Mouse (Mus musculus): ENCODE results near the gene Acyp2. TPM values are rescaled to one million over a fixed set of nuclear protein-coding genes. Genes with fewer than 3 reads are reported as not detected.
"Not testable (repeated sequence)": the region's sequence is repeated elsewhere in the genome, so short reads cannot be mapped to it uniquely, and the experiment has no call there.

Gene Acyp2
- 10 to 100 TPM; 23.8 to 26.4 TPM for total RNA-seq (2021)

- intact Hi-C loops (cut with DNase I) = no loop called here
- peak; percentile 66 to 91 for DNase-seq (ENCODE audit: extremely low spot score in 1 of 2, low spot score in 2 of 2)
These were observed at the start of gene Acyp2 for GRCm38 (mm10) chr11:30649001-30649637. TSS of gene Acyp2 (minus strand) at chr11:30649587.

- no peak for DNase-seq (ENCODE audit: extremely low spot score in 1 of 2, low spot score in 2 of 2)
- intact Hi-C loops (cut with DNase I) = loop anchor here (10.0 kb wide), 1 partner anchor 65 kb away; no protein-coding TSS in a partner anchor
These were observed 40.0 kb upstream of the Acyp2 start for GRCm38 (mm10) chr11:30689421-30689820.

- intact Hi-C loops (cut with DNase I) = loop anchor here (2.0 to 5.0 kb wide), 2 partner anchors 123 to 981 kb away; no protein-coding TSS in a partner anchor
- DNase-seq (ENCODE audit: extremely low spot score in 1 of 2, low spot score in 2 of 2) = peak; percentile 32 to 62
These were observed 26.7 kb upstream of the Acyp2 start for GRCm38 (mm10) chr11:30676086-30676485.

GRCm38 (mm10) chr11:30672719-30673118 lies 23.3 kb upstream of the Acyp2 start:
- intact Hi-C loops (cut with DNase I) = no loop called here
- no peak for DNase-seq (ENCODE audit: extremely low spot score in 1 of 2, low spot score in 2 of 2)

- no peak for DNase-seq (ENCODE audit: extremely low spot score in 1 of 2, low spot score in 2 of 2)
- intact Hi-C loops (cut with DNase I) = no loop called here
These were observed 13.6 kb upstream of the Acyp2 start for GRCm38 (mm10) chr11:30663001-30663400.

- intact Hi-C loops (cut with DNase I) = no loop called here
- DNase-seq (ENCODE audit: extremely low spot score in 1 of 2, low spot score in 2 of 2) = no peak
These were observed 13.2 kb upstream of the Acyp2 start for GRCm38 (mm10) chr11:30662591-30662990.

- intact Hi-C loops (cut with DNase I) = loop anchor here (5.0 kb wide), 1 partner anchor 500 kb away; no protein-coding TSS in a partner anchor
- peak; percentile 23 to 54 for DNase-seq (ENCODE audit: extremely low spot score in 1 of 2, low spot score in 2 of 2)
These were observed 7.7 kb upstream of the Acyp2 start for GRCm38 (mm10) chr11:30657069-30657468.

GRCm38 (mm10) chr11:30656060-30656459 lies 6.7 kb upstream of the Acyp2 start:
- DNase-seq (ENCODE audit: extremely low spot score in 1 of 2, low spot score in 2 of 2) = no peak
- intact Hi-C loops (cut with DNase I) = loop anchor here (5.0 kb wide), 1 partner anchor 499 kb away; no protein-coding TSS in a partner anchor

GRCm38 (mm10) chr11:30650416-30650815 lies 1.0 kb upstream of the Acyp2 start:
- intact Hi-C loops (cut with DNase I) = no loop called here
- no peak for DNase-seq (ENCODE audit: extremely low spot score in 1 of 2, low spot score in 2 of 2)

- intact Hi-C loops (cut with DNase I) = no loop called here
- peak in 1 of 2 experiments; percentile 18 for DNase-seq (ENCODE audit: extremely low spot score in 1 of 2, low spot score in 2 of 2)
These were observed 13.7 kb downstream of the Acyp2 start for GRCm38 (mm10) chr11:30635674-30636073.

- no peak for DNase-seq (ENCODE audit: extremely low spot score in 1 of 2, low spot score in 2 of 2)
- intact Hi-C loops (cut with DNase I) = no loop called here
These were observed 18.9 kb downstream of the Acyp2 start for GRCm38 (mm10) chr11:30630514-30630913.

GRCm38 (mm10) chr11:30623218-30623617 lies 26.2 kb downstream of the Acyp2 start:
- intact Hi-C loops (cut with DNase I) = no loop called here
- DNase-seq (ENCODE audit: extremely low spot score in 1 of 2, low spot score in 2 of 2) = no peak

GRCm38 (mm10) chr11:30621386-30622363 lies 27.7 kb downstream of the Acyp2 start:
- DNase-seq (ENCODE audit: extremely low spot score in 1 of 2, low spot score in 2 of 2); intact Hi-C loops (cut with DNase I): not testable (repeated sequence)

GRCm38 (mm10) chr11:30618235-30618634 lies 31.2 kb downstream of the Acyp2 start:
- intact Hi-C loops (cut with DNase I) = no loop called here
- DNase-seq (ENCODE audit: extremely low spot score in 1 of 2, low spot score in 2 of 2) = peak in 1 of 2 experiments; percentile 43

GRCm38 (mm10) chr11:30617571-30618097 lies 31.8 kb downstream of the Acyp2 start:
- peak in 1 of 2 experiments; percentile 18 for DNase-seq (ENCODE audit: extremely low spot score in 1 of 2, low spot score in 2 of 2)
- intact Hi-C loops (cut with DNase I) = no loop called here

- intact Hi-C loops (cut with DNase I) = no loop called here
- DNase-seq (ENCODE audit: extremely low spot score in 1 of 2, low spot score in 2 of 2) = no peak
These were observed 33.4 kb downstream of the Acyp2 start for GRCm38 (mm10) chr11:30615977-30616376.

GRCm38 (mm10) chr11:30613916-30614546 lies 35.4 kb downstream of the Acyp2 start:
- intact Hi-C loops (cut with DNase I) = no loop called here
- DNase-seq (ENCODE audit: extremely low spot score in 1 of 2, low spot score in 2 of 2) = no peak

GRCm38 (mm10) chr11:30612699-30613098 lies 36.7 kb downstream of the Acyp2 start:
- no peak for DNase-seq (ENCODE audit: extremely low spot score in 1 of 2, low spot score in 2 of 2)
- intact Hi-C loops (cut with DNase I) = no loop called here

GRCm38 (mm10) chr11:30609247-30609646 lies 40.1 kb downstream of the Acyp2 start:
- DNase-seq (ENCODE audit: extremely low spot score in 1 of 2, low spot score in 2 of 2) = no peak
- intact Hi-C loops (cut with DNase I) = no loop called here
